Mouse (Mus musculus) forebrain, embryonic 11.5 days (tissue): ENCODE data around the gene Ssx2ip. TPM values are rescaled to one million over a fixed set of nuclear protein-coding genes. Genes with fewer than 3 reads are reported as not detected.

Experiments
- ATAC-seq: fragments of 200-750 bp; cut with Nextera tagmentation; replicated peaks from 2 replicates; pipeline ENCODE4 v1.8.0; 2017; ENCODE audit warnings: moderate TSS enrichment; ENCODE audit not compliant: low FRiP score
- DNase-seq: peaks from one replicate; pipeline ENCODE4 v3.0.0-alpha.2; 2017; ENCODE audit warnings: low spot score
- H3K27ac ChIP-seq: fragments of 300-500 bp; sonication (generic); 2 replicates; pipeline ENCODE4 v1.5.1; 2014; ENCODE audit warnings: low read depth, low read length
- H3K27me3 ChIP-seq: fragments of 300-500 bp; sonication (generic); 2 replicates; pipeline ENCODE4 v1.6.1; 2014; ENCODE audit warnings: mild to moderate bottlenecking, low read length, mixed read lengths; ENCODE audit not compliant: control insufficient read depth, insufficient read depth
- H3K36me3 ChIP-seq: fragments of 300-500 bp; sonication (generic); 2 replicates; pipeline ENCODE4 v1.6.1; 2014; ENCODE audit warnings: mild to moderate bottlenecking, low read length, moderate library complexity, mixed read lengths; ENCODE audit not compliant: control insufficient read depth, insufficient read depth
- H3K4me1 ChIP-seq: fragments of 300-500 bp; sonication (generic); replicated peaks from 2 replicates; pipeline ENCODE4 v1.6.1; 2014; ENCODE audit warnings: low read length, mixed read lengths; ENCODE audit not compliant: control insufficient read depth, insufficient read depth
- H3K4me2 ChIP-seq: fragments of 300-500 bp; sonication (generic); 2 replicates; pipeline ENCODE4 v1.6.1; 2014; ENCODE audit warnings: low read depth, mild to moderate bottlenecking, low read length, moderate library complexity, mixed read lengths; ENCODE audit not compliant: severe bottlenecking
- H3K4me3 ChIP-seq: fragments of 300-500 bp; sonication (generic); 2 replicates; pipeline ENCODE4 v1.5.1; 2014; ENCODE audit warnings: low read depth, low read length
- H3K9ac ChIP-seq: fragments of 300-500 bp; sonication (generic); 2 replicates; pipeline ENCODE4 v1.6.1; 2014; ENCODE audit warnings: low read length
- H3K9me3 ChIP-seq: fragments of 300-500 bp; sonication (generic); 2 replicates; pipeline ENCODE4 v1.6.1; 2016; ENCODE audit warnings: low read length, mixed read lengths; ENCODE audit not compliant: control insufficient read depth
- WGBS: fragments of 180-500 bp; shearing (Covaris S2); extraction: QIAGEN DNeasy Blood & Tissue Kit; methylation state at CpG from one replicate; pipeline ENCODE4 v1.1.7; 2014; 5-methylcytosine and 5-hydroxymethylcytosine counted together
- microRNA-seq: library from miRNA; unstranded; fragments of <30 nt; microRNA quantifications from one replicate; pipeline ENCODE4, GENCODE M21; 2016; ENCODE audit not compliant: insufficient number of aligned reads
- polyA plus RNA-seq: library from polyadenylated mRNA; unstranded; fragments of >200 nt; fragmentation: Nextera tagmentation; extraction: Ambion mirVana; gene quantifications from 2 replicates; pipeline ENCODE4 v1.2.1, GENCODE M21; 2014

The Ssx2ip gene
- polyA plus RNA-seq, 1 experiment from 2014 or later = 41.6 TPM

- no peaks in the 10 kb centered on the region for H3K27me3 ChIP-seq
- H3K9ac ChIP-seq = no peak overlapping the region
- 64% methylated on average over 2 of the region's 2 CpGs for WGBS
- H3K4me1 ChIP-seq = no peaks in the 10 kb centered on the region
- no peaks in the 10 kb centered on the region for H3K36me3 ChIP-seq
- no peaks in the 10 kb centered on the region for H3K9me3 ChIP-seq
- DNase-seq (no peak), ATAC-seq (no peak)
- no peak overlapping the region for H3K4me3 ChIP-seq
- no peak overlapping the region for H3K27ac ChIP-seq
- no peak overlapping the region for H3K4me2 ChIP-seq
Observed at GRCm38 (mm10) chr3:146462939-146463338, 58.5 kb downstream of the Ssx2ip start.

GRCm38 (mm10) chr3:146469226-146469625, 64.8 kb downstream of the Ssx2ip start:
- ATAC-seq (no peak), DNase-seq (no peak)
- Histone ChIP-seq H3K9ac (no peak overlapping the region), H3K27ac (no peak overlapping the region), H3K27me3 (no peaks in the 10 kb centered on the region), H3K4me2 (no peak overlapping the region), H3K9me3 (no peaks in the 10 kb centered on the region), H3K4me3 (no peak overlapping the region), H3K4me1 (no peaks in the 10 kb centered on the region), H3K36me3 (no peaks in the 10 kb centered on the region)
- WGBS = 89% methylated on average over 2 of the region's 2 CpGs

- Histone ChIP-seq H3K4me2 (no peak overlapping the region), H3K4me1 (no peaks in the 10 kb centered on the region), H3K4me3 (no peak overlapping the region), H3K9me3 (no peaks in the 10 kb centered on the region), H3K27ac (no peak overlapping the region), H3K9ac (no peak overlapping the region), H3K36me3 (no peaks in the 10 kb centered on the region), H3K27me3 (no peaks in the 10 kb centered on the region)
- ATAC-seq (no peak), DNase-seq (no peak)
- WGBS = 62% methylated on average over 4 of the region's 4 CpGs
Observed at GRCm38 (mm10) chr3:146472657-146473056, 68.2 kb downstream of the Ssx2ip start.

GRCm38 (mm10) chr3:146473741-146474140, 69.3 kb downstream of the Ssx2ip start:
- no peaks in the 10 kb centered on the region for H3K4me1 ChIP-seq
- H3K9ac ChIP-seq = no peak overlapping the region
- no peak overlapping the region for H3K4me3 ChIP-seq
- H3K9me3 ChIP-seq = no peaks in the 10 kb centered on the region
- no peak overlapping the region for H3K4me2 ChIP-seq
- no peak for ATAC-seq
- no peaks in the 10 kb centered on the region for H3K27me3 ChIP-seq
- H3K36me3 ChIP-seq = no peaks in the 10 kb centered on the region
- no peak overlapping the region for H3K27ac ChIP-seq
- no peak for DNase-seq

- no peaks in the 10 kb centered on the region for H3K9me3 ChIP-seq
- 89% methylated on average over 3 of the region's 3 CpGs for WGBS
- DNase-seq = no peak
- no peak overlapping the region for H3K9ac ChIP-seq
- H3K4me2 ChIP-seq = no peak overlapping the region
- H3K36me3 ChIP-seq = no peaks in the 10 kb centered on the region
- no peak for ATAC-seq
- H3K27me3 ChIP-seq = no peaks in the 10 kb centered on the region
- H3K4me1 ChIP-seq = no peaks in the 10 kb centered on the region
- H3K4me3 ChIP-seq = no peak overlapping the region
- no peak overlapping the region for H3K27ac ChIP-seq
Observed at GRCm38 (mm10) chr3:146474428-146474827, 70.0 kb downstream of the Ssx2ip start.

GRCm38 (mm10) chr3:146482044-146482443, 77.6 kb downstream of the Ssx2ip start:
- Histone ChIP-seq H3K9ac (no peak overlapping the region), H3K4me1 (no peaks in the 10 kb centered on the region), H3K4me2 (no peak overlapping the region), H3K4me3 (no peak overlapping the region), H3K27me3 (no peaks in the 10 kb centered on the region), H3K36me3 (no peaks in the 10 kb centered on the region), H3K9me3 (no peaks in the 10 kb centered on the region), H3K27ac (no peak overlapping the region)
- DNase-seq (no peak), ATAC-seq (no peak)
- WGBS = 76% methylated on average over 2 of the region's 2 CpGs

GRCm38 (mm10) chr3:146486464-146486863, 82.0 kb downstream of the Ssx2ip start:
- Histone ChIP-seq H3K4me3 (no peak overlapping the region), H3K27ac (no peak overlapping the region), H3K27me3 (no peaks in the 10 kb centered on the region), H3K9ac (no peak overlapping the region), H3K4me2 (no peak overlapping the region), H3K9me3 (no peaks in the 10 kb centered on the region), H3K36me3 (no peaks in the 10 kb centered on the region), H3K4me1 (no peaks in the 10 kb centered on the region)
- DNase-seq = no peak
- WGBS = 81% methylated on average over 4 of the region's 4 CpGs
- no peak for ATAC-seq

Small RNAs within 50 kb of the gene (microRNA-seq; reads per million reads assigned to microRNA genes)
- not detected for gene Gm22901

Other genes with a start within 250 kb of the Ssx2ip start
- 0.17 and 0.24 TPM in 2 replicates for gene Lpar3, start 183.7 kb upstream of the Ssx2ip start, polyA plus RNA-seq
- gene Ctbs, start 45.2 kb downstream of the Ssx2ip start, polyA plus RNA-seq = 5.7 and 6.0 TPM in 2 replicates
- 5.9 and 7.5 TPM in 2 replicates for gene Spata1, start 95.1 kb downstream of the Ssx2ip start, polyA plus RNA-seq
- gene Gng5, start 95.2 kb downstream of the Ssx2ip start, polyA plus RNA-seq = 977 and 1,050 TPM in 2 replicates
- 70.0 and 72.8 TPM in 2 replicates for gene Rpf1, start 116.8 kb downstream of the Ssx2ip start, polyA plus RNA-seq
- not detected in 2 replicates for gene Uox, start 165.8 kb downstream of the Ssx2ip start, polyA plus RNA-seq
- not detected in 2 replicates for gene Dnase2b, start 211.0 kb downstream of the Ssx2ip start, polyA plus RNA-seq
- gene 4930503B20Rik, start 246.7 kb downstream of the Ssx2ip start, polyA plus RNA-seq = not detected in 2 replicates